In genomic region chr19:11321123-11321522, GRCm38 (mm10) we compare ENCODE assay signal across 24 mouse cellular contexts. TPM values are rescaled to one million over a fixed set of nuclear protein-coding genes. Genes with fewer than 3 reads are reported as not detected.
DNase-seq lines count a peak whose midpoint lies in the region; ATAC-seq and TF ChIP-seq lines count a peak whose summit lies in the region.
"Had no signal": no experiment of that assay in that cellular context is flagged by ENCODE, and none has a peak within 500 bp of the region (broad histone marks: within the 10 kb centered on the region; RNA-seq: fewer than 3 reads in every experiment).

No protein-coding gene starts in this region.

- TF ChIP-seq POLR2A in heart, adult 2 months (IDR thresholded peaks at IDR 0.05; ENCODE audit: insufficient read depth, low read depth, low read length): no peak

- TF ChIP-seq EP300 in heart, adult 2 months (IDR thresholded peaks at IDR 0.05; ENCODE audit: insufficient read depth, low read depth, low read length): no peak

- H3K4me2 ChIP-seq in forebrain, embryonic 11.5 days (ENCODE audit: low read depth, low read length, severe bottlenecking): no peak overlapping the region
- H3K4me2 ChIP-seq: embryonic facial prominence, embryonic 13.5 days; forebrain, embryonic 13.5 days; heart, embryonic 15.5 days; hindbrain, embryonic 13.5 days had no signal

- intact Hi-C loops in heart, adult 2 months (cut with DNase I): no loop called here

- H3K4me3 ChIP-seq in heart, adult 2 months: no peak overlapping the region
- H3K4me3 ChIP-seq in forebrain, embryonic 11.5 days (ENCODE audit: low read depth, low read length): no peak overlapping the region
- H3K4me3 ChIP-seq: embryonic facial prominence, embryonic 13.5 days; forebrain, embryonic 13.5 days; heart, embryonic 15.5 days; hindbrain, embryonic 13.5 days had no signal

- H3K36me3 ChIP-seq in heart, adult 2 months (ENCODE audit: control insufficient read depth, insufficient read depth, low read length): no peaks in the 10 kb centered on the region
- no peaks in the 10 kb centered on the region for H3K36me3 ChIP-seq in forebrain, embryonic 11.5 days (ENCODE audit: control insufficient read depth, insufficient read depth, low read length)
- H3K36me3 ChIP-seq: embryonic facial prominence, embryonic 13.5 days; G1E; heart, embryonic 15.5 days; hindbrain, embryonic 13.5 days had no signal

- H3K27ac ChIP-seq in heart, adult 2 months: no peak overlapping the region
- H3K27ac ChIP-seq in forebrain, embryonic 11.5 days (ENCODE audit: low read depth, low read length): no peak overlapping the region
- H3K27ac ChIP-seq: embryonic facial prominence, embryonic 13.5 days; forebrain, embryonic 13.5 days; heart, embryonic 15.5 days; hindbrain, embryonic 13.5 days; hindbrain, postnatal 0 days had no signal

- TF ChIP-seq CTCF in heart, adult 2 months (IDR thresholded peaks at IDR 0.05): no peak

- H3K4me1 ChIP-seq in heart, adult 2 months (ENCODE audit: control insufficient read depth, insufficient read depth, low read length): no peaks in the 10 kb centered on the region
- no peaks in the 10 kb centered on the region for H3K4me1 ChIP-seq in forebrain, embryonic 11.5 days (replicated peaks; ENCODE audit: control insufficient read depth, insufficient read depth, low read length)
- H3K4me1 ChIP-seq: embryonic facial prominence, embryonic 13.5 days; forebrain, embryonic 13.5 days; heart, embryonic 15.5 days; hindbrain, embryonic 13.5 days had no signal

- H3K27me3 ChIP-seq in heart, adult 2 months (ENCODE audit: control insufficient read depth, insufficient read depth, low read length): no peaks in the 10 kb centered on the region
- no peaks in the 10 kb centered on the region for H3K27me3 ChIP-seq in forebrain, embryonic 11.5 days (ENCODE audit: control insufficient read depth, insufficient read depth, low read length)
- H3K27me3 ChIP-seq: embryonic facial prominence, embryonic 13.5 days; forebrain, embryonic 13.5 days; heart, embryonic 15.5 days; hindbrain, embryonic 13.5 days had no signal

- WGBS in heart, adult 2 months: 59% methylated on average over 1 of the region's 1 CpGs
- WGBS in forebrain, embryonic 11.5 days: 78% methylated on average over 1 of the region's 1 CpGs

- no peaks in the 10 kb centered on the region for H3K9me3 ChIP-seq in forebrain, embryonic 11.5 days (ENCODE audit: control insufficient read depth, low read length)
- H3K9me3 ChIP-seq: forebrain, embryonic 13.5 days; G1E; heart, embryonic 15.5 days; hindbrain, embryonic 13.5 days had no signal

- H3K9ac ChIP-seq in heart, adult 2 months (ENCODE audit: low read depth, low read length): no peak overlapping the region
- no peak overlapping the region for H3K9ac ChIP-seq in forebrain, embryonic 11.5 days (ENCODE audit: low read length)
- H3K9ac ChIP-seq: embryonic facial prominence, embryonic 13.5 days; forebrain, embryonic 13.5 days; forebrain, postnatal 0 days; heart, embryonic 15.5 days; hindbrain, embryonic 13.5 days had no signal

- peak; percentile 15 to 23 for DNase-seq in heart, adult 9 months (ENCODE audit: low spot score in 2 of 2)
- no peak for DNase-seq in heart, adult 2 months
- DNase-seq in 3T3-L1 (ENCODE audit: low read depth, low spot score): peak; percentile 35
- peak; percentile 84 for DNase-seq in Muller cell, postnatal 12 days (ENCODE audit: inconsistent ontology term)
- peak; percentile 13 for DNase-seq in skeletal muscle tissue, adult 2 months (ENCODE audit: low read depth, low spot score)
- no peak for DNase-seq in forebrain, embryonic 11.5 days (ENCODE audit: low spot score)
- DNase-seq: adrenal gland, postnatal 10 days; cerebellum, adult 11-12 months; cerebellum, adult 9-10 months; cerebellum, postnatal 36 days; forebrain, postnatal 0 days; gastrocnemius, postnatal 25 days; heart, postnatal 14 days had no signal

- no peaks in the 10 kb centered on the region for H3K79me2 ChIP-seq in heart, adult 2 months (replicated peaks; ENCODE audit: control insufficient read depth, insufficient read depth, low read length)

- ATAC-seq in forebrain, embryonic 11.5 days (replicated peaks; ENCODE audit: low FRiP score): no peak
- ATAC-seq: forebrain, embryonic 13.5 days; forebrain, postnatal 0 days; hindbrain, postnatal 0 days had no signal

RNA-seq across cellular contexts. Expression of gene Ms4a14, which starts 6.9 kb away (rescaled TPM):
- not detected for total RNA-seq in heart, adult 2 months (2021)
- polyA plus RNA-seq in heart, adult 2 months (2012; rRNA removed): 0.25 and 0.32 TPM in 2 replicates
- not detected in 2 replicates for polyA plus RNA-seq in forebrain, embryonic 11.5 days (2014; fragmentation: Nextera tagmentation; extraction: Ambion mirVana)
- total RNA-seq: adrenal gland, postnatal 10 days; forebrain, postnatal 0 days; hematopoietic stem cell, adult 5-6 weeks; hindbrain, postnatal 0 days had no signal
- polyA plus RNA-seq: embryonic facial prominence, embryonic 13.5 days; forebrain, embryonic 13.5 days; G1E; hindbrain, postnatal 0 days had no signal

RNA-seq across cellular contexts. Expression of gene Ms4a7, which starts 14.8 kb away (rescaled TPM):
- total RNA-seq in heart, adult 2 months (2021): 1 to 10 TPM in 1 of 2 experiments, under 1 TPM in 1; 0.76 to 1.0 TPM
- 2.1 and 2.2 TPM in 2 replicates for polyA plus RNA-seq in heart, adult 2 months (2012; rRNA removed)
- polyA plus RNA-seq in forebrain, embryonic 11.5 days (2014; fragmentation: Nextera tagmentation; extraction: Ambion mirVana): 0.56 and 1.0 TPM in 2 replicates
- total RNA-seq: hematopoietic stem cell, adult 5-6 weeks had no signal
- polyA plus RNA-seq: G1E had no signal

RNA-seq across cellular contexts. Expression of gene Ms4a5, which starts 37.5 kb away (rescaled TPM):
- total RNA-seq in heart, adult 2 months (2021): not detected
- not detected in 2 replicates for polyA plus RNA-seq in heart, adult 2 months (2012; rRNA removed)
- not detected in 2 replicates for polyA plus RNA-seq in forebrain, embryonic 11.5 days (2014; fragmentation: Nextera tagmentation; extraction: Ambion mirVana)
- total RNA-seq: adrenal gland, postnatal 10 days; adrenal gland, postnatal 4 days; forebrain, postnatal 0 days; gastrocnemius, adult 18-20 months; gastrocnemius, postnatal 25 days; heart, adult 18-20 months; heart, postnatal 14 days; hematopoietic stem cell, adult 5-6 weeks; hindbrain, postnatal 0 days had no signal
- polyA plus RNA-seq: embryonic facial prominence, embryonic 13.5 days; forebrain, embryonic 13.5 days; forebrain, postnatal 0 days; G1E; heart, embryonic 15.5 days; hindbrain, embryonic 13.5 days; hindbrain, postnatal 0 days; intestine, embryonic 14.5 days had no signal

RNA-seq across cellular contexts. Expression of gene Ms4a4a, which starts 54.2 kb away (rescaled TPM):
- total RNA-seq in heart, adult 2 months (2021): 1 to 10 TPM; 5.7 to 8.0 TPM
- 0.35 and 1.5 TPM in 2 replicates for polyA plus RNA-seq in heart, adult 2 months (2012; rRNA removed)
- 1.6 and 1.7 TPM in 2 replicates for polyA plus RNA-seq in forebrain, embryonic 11.5 days (2014; fragmentation: Nextera tagmentation; extraction: Ambion mirVana)
- total RNA-seq: forebrain, postnatal 0 days; G1E; hematopoietic stem cell, adult 5-6 weeks had no signal
- polyA plus RNA-seq: G1E had no signal

RNA-seq across cellular contexts. Expression of gene Ms4a1, which starts 55.1 kb away (rescaled TPM):
- under 1 TPM; 0.47 to 0.73 TPM for total RNA-seq in heart, adult 2 months (2021)
- polyA plus RNA-seq in heart, adult 2 months (2012; rRNA removed): 0.50 and 1.1 TPM in 2 replicates
- polyA plus RNA-seq in forebrain, embryonic 11.5 days (2014; fragmentation: Nextera tagmentation; extraction: Ambion mirVana): not detected in 2 replicates
- total RNA-seq: gastrocnemius, postnatal 25 days; hematopoietic stem cell, adult 5-6 weeks; hindbrain, postnatal 0 days had no signal
- polyA plus RNA-seq: embryonic facial prominence, embryonic 13.5 days; forebrain, embryonic 13.5 days; G1E; heart, embryonic 15.5 days; hindbrain, embryonic 13.5 days; hindbrain, postnatal 0 days; intestine, embryonic 14.5 days had no signal

Comparison
In these comparisons a context has a peak if more than half of its experiments do, and no peak if none do; other contexts are left out.
1. DNase-seq: peak in heart, adult 9 months (2 of 2), 3T3-L1 (single experiment), Muller cell, postnatal 12 days (single experiment) and skeletal muscle tissue, adult 2 months (single experiment); none in heart, adult 2 months (0 of 2) and forebrain, embryonic 11.5 days (single experiment).